Mouse (Mus musculus): Measurements from ENCODE around the gene Gm17577. TPM values are rescaled to one million over a fixed set of nuclear protein-coding genes. Genes with fewer than 3 reads are reported as not detected.

Gene Gm17577
- polyA plus RNA-seq (2012; rRNA removed; ENCODE audit: low replicate concordance): not detected in 2 replicates

GRCm38 (mm10) chrX:123246807-123247206 lies at the start of gene Gm17577:
Gm17577 (minus strand) TSS chrX:123246907.

GRCm38 (mm10) chrX:123222381-123222780 lies 24.3 kb downstream of the Gm17577 start, which contains the start of gene Srsx:
Srsx (minus strand) TSS chrX:123222481.

Other genes starting within 250 kb of the Gm17577 start
- gene Gm17521, start 217.2 kb downstream of the Gm17577 start, polyA plus RNA-seq (2012; rRNA removed; ENCODE audit: low replicate concordance): not detected in 2 replicates
- gene Cldn34c1, start 143.4 kb downstream of the Gm17577 start, polyA plus RNA-seq (2012; rRNA removed; ENCODE audit: low replicate concordance): not detected in 2 replicates
- gene Srsx, start 24.4 kb downstream of the Gm17577 start, polyA plus RNA-seq (2012; rRNA removed; ENCODE audit: low replicate concordance): not detected in 2 replicates

Data from duodenum, adult 2 months (tissue).